Mouse (Mus musculus) cerebellum, postnatal 36 days (tissue): ENCODE results near the gene Olfr1412.

Source experiments
- DNase-seq, 2 experiments: peaks; one replicate each; pipeline ENCODE4 v3.0.0; 2021 to 2022; ENCODE audit warnings: mixed read lengths in 2 of 2

Olfr1412 gene

GRCm38 (mm10) chr1:92585479-92585878, at the start of gene Olfr1412:
Gene Olfr1412 (plus strand): TSS chr1:92585779.
- no peak for DNase-seq

- no peak for DNase-seq
Measured at GRCm38 (mm10) chr1:92536972-92537371, 48.6 kb upstream of the Olfr1412 start.

- no peak for DNase-seq
Measured at GRCm38 (mm10) chr1:92539071-92539470, 46.5 kb upstream of the Olfr1412 start.

DNA sequence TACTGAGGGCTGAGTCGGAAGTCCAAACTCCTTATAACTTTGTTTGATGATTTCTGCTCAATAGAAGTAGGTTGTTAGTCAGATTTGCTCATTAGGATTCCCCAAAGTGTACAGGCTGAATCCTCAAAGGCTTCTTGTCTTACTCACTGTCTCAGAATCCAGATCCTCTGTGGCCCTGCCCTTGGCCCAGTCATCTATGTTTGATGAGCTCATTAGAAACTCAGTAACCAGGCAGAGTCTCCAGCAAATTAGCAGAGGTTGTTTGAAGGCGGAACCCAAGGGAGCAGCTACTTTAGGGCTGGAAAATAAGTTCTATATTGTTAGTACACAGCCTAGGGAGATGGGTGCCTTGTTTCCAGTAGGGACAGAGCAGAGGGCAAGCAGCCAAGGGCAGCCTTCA, 39.6 kb upstream of the Olfr1412 start:
- DNase-seq: no peak

DNA sequence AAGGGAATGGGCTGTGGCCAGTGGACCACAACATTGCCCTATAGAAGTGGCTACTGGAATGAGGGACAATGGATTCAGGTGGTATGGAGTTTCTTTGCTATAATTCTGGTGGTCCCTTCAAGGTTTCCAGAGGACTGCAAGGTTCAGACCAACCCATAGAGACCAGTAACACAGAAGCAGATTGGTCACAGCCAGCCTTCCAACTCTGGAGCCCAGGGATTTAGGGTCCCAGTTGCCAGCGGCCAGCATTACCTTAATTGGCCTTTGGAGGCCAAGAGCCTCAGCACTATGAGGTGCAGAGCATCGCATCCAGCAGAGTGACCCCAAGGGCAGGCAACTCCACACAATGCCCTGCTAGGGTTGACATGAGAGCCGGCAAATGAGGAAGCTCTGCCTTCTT, 14.6 kb upstream of the Olfr1412 start, which contains the start of gene Olfr1413:
TSS of gene Olfr1413 (plus strand) at position 301 of the 400 bp plus-strand sequence.
- DNase-seq: no peak

GRCm38 (mm10) chr1:92594111-92594510, 8.5 kb downstream of the Olfr1412 start, which contains the start of gene Olfr1411:
Gene Olfr1411 (plus strand): TSS chr1:92594411.
- no peak for DNase-seq

- no peak for DNase-seq
Measured at GRCm38 (mm10) chr1:92596019-92596418, 10.4 kb downstream of the Olfr1412 start.

DNA sequence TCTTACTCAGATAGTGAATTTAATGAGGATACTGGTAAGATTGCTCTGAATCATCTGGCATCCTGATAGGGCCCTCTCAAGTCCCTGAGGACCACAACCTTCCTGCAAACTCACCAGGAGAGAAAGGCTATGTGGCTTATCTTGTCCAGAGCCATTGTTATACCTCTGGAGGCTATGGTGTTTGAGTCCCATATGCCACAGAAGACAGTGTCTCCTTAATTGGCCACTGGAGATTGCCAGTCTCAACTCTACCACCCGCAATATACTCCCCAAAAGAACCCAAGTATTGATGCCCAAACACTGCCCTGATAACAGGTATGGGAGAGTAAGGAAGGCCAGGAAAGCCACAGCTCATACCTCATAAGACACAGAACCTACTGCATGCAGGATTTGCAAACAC, 19.9 kb downstream of the Olfr1412 start, which contains the start of gene Olfr1410:
TSS of gene Olfr1410 (plus strand) at position 301 of the 400 bp plus-strand sequence.
- DNase-seq: no peak

GRCm38 (mm10) chr1:92607711-92608110, 22.1 kb downstream of the Olfr1412 start:
- no peak for DNase-seq

GRCm38 (mm10) chr1:92611008-92611407, 25.4 kb downstream of the Olfr1412 start:
- peak; percentile 43 to 75 for DNase-seq

DNA sequence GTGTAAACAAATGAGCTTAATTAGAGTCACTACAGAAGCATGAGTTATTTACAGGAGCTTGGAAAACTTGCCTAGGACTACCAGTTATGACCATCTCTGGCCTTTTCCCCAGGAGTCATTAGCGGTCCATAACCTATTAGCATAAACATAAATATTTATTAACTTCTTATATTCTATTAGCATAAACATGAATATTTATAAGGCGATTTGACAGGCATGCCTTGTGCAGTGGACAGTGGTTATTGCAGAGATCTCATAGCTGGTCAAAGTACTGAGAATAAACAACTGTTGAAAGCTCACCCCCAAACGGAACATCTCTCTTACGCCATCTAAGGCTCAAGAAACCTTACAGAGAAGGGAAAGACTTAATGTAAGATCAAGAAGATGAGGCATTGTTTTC, 27.6 kb downstream of the Olfr1412 start:
- DNase-seq: no peak

DNA sequence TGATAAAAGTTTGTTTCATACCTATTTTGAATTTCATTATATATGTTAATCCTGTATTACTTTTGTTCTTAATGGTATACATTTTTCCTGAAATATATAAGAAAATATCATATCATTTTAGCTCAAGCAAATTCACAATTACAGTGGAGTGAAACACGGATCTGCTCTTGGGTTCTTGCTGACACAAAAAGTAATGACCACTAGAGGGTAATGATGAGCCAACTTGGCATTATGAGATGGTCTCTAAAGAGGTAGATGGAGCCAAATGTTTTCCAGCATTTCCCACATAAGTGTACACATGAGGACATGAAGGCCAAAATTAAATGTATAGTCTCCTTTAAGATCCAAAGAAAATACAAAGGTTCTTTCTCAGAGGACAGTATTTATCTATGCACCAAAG, 28.9 kb downstream of the Olfr1412 start:
- no peak for DNase-seq

DNA sequence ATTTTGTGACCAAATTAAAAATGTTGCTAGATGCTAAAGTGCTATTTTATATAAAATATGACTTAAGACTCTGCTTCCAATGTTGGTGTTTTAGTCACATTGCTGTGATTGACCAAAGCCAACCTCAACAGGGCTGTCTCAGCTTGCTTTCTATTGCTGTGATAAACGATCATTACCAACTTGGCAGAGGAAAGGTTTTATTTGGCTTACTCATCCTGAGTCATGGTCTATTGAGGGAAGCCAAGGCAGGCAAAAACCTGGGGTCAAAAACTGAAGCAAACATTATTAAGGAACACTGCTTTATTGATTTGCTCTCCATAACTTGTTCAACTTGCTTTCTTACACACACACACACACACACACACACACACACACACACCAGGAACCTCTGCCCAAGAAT, 30.5 kb downstream of the Olfr1412 start:
- DNase-seq: no peak

GRCm38 (mm10) chr1:92617488-92617887, 31.9 kb downstream of the Olfr1412 start, which contains the start of gene Olfr12:
Gene Olfr12 (plus strand): TSS chr1:92617788.
- no peak for DNase-seq

- DNase-seq: no peak
Measured at GRCm38 (mm10) chr1:92618360-92618759, 32.8 kb downstream of the Olfr1412 start.

DNA sequence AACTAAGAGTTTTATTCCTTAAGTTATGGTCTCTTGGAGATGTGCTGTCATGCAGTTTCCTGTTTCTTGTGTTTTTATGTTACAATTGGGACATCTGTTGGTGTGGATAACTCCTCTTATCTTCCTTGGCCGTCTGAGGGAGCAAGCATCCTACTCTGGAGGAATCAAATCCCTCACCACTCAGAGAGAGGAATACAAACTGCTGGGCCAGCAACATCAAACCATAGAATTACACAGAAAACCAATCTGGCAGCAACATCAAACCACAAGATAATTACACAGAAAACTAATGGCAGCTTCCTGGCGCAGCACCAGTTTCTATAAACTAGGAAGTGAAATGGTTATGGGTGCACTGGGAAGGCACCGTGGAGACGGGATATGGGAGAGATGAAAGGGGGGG, 42.6 kb downstream of the Olfr1412 start:
- no peak for DNase-seq

- no peak for DNase-seq
Measured at GRCm38 (mm10) chr1:92632196-92632595, 46.6 kb downstream of the Olfr1412 start.

- no peak for DNase-seq
Measured at GRCm38 (mm10) chr1:92632948-92633347, 47.4 kb downstream of the Olfr1412 start.

DNA sequence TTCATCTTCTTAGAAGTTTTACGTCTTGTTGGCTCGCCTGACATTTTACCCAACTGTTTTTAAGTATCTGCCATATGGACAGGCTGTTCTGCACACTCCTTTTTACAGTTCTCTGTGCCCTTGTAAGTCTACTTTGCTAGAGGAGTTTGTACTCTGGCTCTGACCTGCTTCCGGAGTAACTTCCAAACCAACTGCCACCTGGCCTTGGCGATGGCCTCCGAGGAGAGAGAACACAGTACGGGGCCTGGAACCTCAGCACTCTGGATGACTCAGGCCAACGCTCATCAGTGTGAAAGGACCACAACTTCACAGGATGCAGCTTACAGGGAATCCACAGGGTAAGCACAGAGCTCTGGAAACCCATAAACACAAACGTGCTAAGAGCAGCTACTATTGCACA, 48.1 kb downstream of the Olfr1412 start:
- DNase-seq: no peak

DNA sequence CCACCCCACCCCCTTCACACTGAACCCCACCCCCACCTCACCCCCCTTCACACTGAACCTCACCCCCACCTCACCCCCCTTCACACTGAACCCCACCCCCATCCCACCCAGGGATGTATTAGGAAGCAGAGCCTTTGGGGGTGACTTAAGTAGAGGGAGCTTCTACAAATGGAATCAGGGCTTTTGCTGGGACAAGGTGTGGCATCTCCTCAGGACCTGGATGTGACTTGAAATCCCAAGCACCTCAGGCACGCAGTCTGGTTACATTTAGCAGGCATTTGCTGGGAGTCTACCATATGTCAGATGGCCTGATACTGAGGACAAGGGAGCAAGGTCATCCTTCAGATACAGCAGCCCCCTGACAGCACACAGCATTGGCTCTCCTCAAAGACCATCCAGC, 49.0 kb downstream of the Olfr1412 start:
- DNase-seq: no peak

GRCm38 (mm10) chr1:92634976-92635599, 49.5 kb downstream of the Olfr1412 start:
- DNase-seq: no peak

- no peak for DNase-seq
Measured at GRCm38 (mm10) chr1:92636015-92636414, 50.4 kb downstream of the Olfr1412 start.

DNA sequence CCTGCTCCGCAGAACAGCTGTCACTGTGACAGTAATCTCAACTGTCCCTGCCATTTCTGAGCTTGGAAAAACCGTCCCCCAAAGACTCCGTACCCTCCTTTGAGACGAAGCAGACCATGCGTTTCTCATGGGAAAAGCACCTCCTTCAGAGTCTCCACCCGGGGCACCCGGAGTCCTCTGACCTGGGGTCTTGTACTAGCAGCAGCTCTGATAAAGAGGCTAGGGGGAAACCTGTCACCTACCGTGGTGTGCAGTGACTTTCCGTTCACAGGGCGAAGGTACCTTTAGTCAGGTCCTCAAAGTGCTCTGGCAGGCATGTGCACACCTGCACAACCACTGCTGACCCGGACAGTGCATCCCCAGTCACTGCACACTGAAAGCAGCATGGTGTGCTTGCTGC, 51.1 kb downstream of the Olfr1412 start:
- DNase-seq: no peak

DNA sequence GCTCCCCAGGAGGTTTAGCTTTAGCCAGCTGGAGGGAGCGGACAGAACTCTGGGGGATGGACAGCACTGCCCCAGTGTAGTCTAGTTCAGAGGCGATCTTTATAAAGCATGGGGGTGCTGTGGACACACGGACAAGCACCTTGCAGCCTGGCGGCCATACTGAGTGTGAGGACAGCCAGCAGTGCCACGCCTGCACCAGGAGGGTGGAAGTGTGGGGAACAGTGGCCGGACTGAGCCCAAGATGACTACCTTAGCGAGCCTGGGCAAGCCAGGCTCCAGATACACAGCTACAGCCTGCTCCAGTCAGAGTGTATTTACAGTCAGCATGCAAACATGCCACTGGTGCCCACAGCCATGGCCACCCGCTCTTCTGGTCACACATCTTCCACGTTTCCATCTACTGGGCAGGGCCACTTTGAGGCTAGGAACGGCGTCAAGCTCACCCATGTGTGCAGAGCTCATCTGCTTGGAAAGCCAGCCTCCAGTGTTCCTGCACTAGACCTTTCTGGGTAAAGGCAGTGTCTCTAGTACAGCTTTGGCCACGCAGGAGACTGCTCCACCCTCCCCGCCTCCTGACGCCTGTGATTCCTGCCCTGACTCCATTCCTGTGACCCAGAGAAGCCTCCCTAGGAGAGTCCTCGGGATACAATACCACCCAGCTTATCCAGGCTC, 52.1 kb downstream of the Olfr1412 start:
- DNase-seq: no peak
